Mouse (Mus musculus) hindbrain, postnatal 0 days (tissue): Measurements from ENCODE around the gene Aqp12. TPM values are rescaled to one million over a fixed set of nuclear protein-coding genes. Genes with fewer than 3 reads are reported as not detected.

Experiments used
- ATAC-seq: fragments of 200-750 bp; cut with Nextera tagmentation; 2 replicates; pipeline ENCODE4 v1.8.0; 2017; ENCODE audit warnings: mild to moderate bottlenecking, moderate TSS enrichment, moderate library complexity
- DNase-seq: peaks from one replicate; pipeline ENCODE4 v3.0.0-alpha.2; 2015; ENCODE audit warnings: low spot score
- H3K27ac ChIP-seq: fragments of 300-500 bp; sonication (generic); 2 replicates; pipeline ENCODE4 v1.5.1; 2014; ENCODE audit warnings: mild to moderate bottlenecking
- H3K27me3 ChIP-seq: fragments of 300-500 bp; sonication (generic); 2 replicates; pipeline ENCODE4 v1.6.1; 2014; ENCODE audit warnings: low read length, mixed read lengths; ENCODE audit not compliant: insufficient read depth
- H3K36me3 ChIP-seq: fragments of 300-500 bp; sonication (generic); 2 replicates; pipeline ENCODE4 v1.6.1; 2014; ENCODE audit warnings: low read length, mixed read lengths; ENCODE audit not compliant: insufficient read depth
- H3K4me1 ChIP-seq: fragments of 300-500 bp; sonication (generic); 2 replicates; pipeline ENCODE4 v1.6.1; 2014; ENCODE audit warnings: antibody characterized with exemption, low read length, mixed read lengths; ENCODE audit not compliant: insufficient read depth
- H3K4me2 ChIP-seq: fragments of 300-500 bp; sonication (generic); 2 replicates; pipeline ENCODE4 v1.6.1; 2014; ENCODE audit warnings: low read depth, mild to moderate bottlenecking, low read length, moderate library complexity, mixed read lengths
- H3K4me3 ChIP-seq: fragments of 300-500 bp; sonication (generic); 2 replicates; pipeline ENCODE4 v1.5.1; 2014; ENCODE audit warnings: low read length
- H3K9ac ChIP-seq: fragments of 300-500 bp; sonication (generic); replicated peaks from 2 replicates; pipeline ENCODE4 v1.6.1; 2014; ENCODE audit warnings: mild to moderate bottlenecking, low read length, moderate library complexity, mixed read lengths
- H3K9me3 ChIP-seq: fragments of 300-500 bp; sonication (generic); 2 replicates; pipeline ENCODE4 v1.6.1; 2016; ENCODE audit warnings: low read length, mixed read lengths
- CTCF ChIP-seq: IDR thresholded peaks from 2 replicates; pipeline ENCODE4 v1.5.1; 2016; ENCODE audit warnings: antibody characterized with exemption, control low read depth, low read depth
- WGBS: fragments of 180-500 bp; shearing (Covaris S2); extraction: QIAGEN DNeasy Blood & Tissue Kit; methylation state at CpG from one replicate; pipeline ENCODE4 v1.1.7; 2014; 5-methylcytosine and 5-hydroxymethylcytosine counted together
- polyA plus RNA-seq: library from polyadenylated mRNA; unstranded; fragments of >200 nt; fragmentation: Nextera tagmentation; extraction: Ambion mirVana; gene quantifications from 2 replicates; pipeline ENCODE4 v1.2.1, GENCODE M21; 2015
- total RNA-seq: library from RNA; depleted of rRNA; stranded (reverse); fragments of >200 nt; gene quantifications from 2 replicates; pipeline ENCODE4 v1.2.3, GENCODE M21; 2014; rRNA removed

Gene Aqp12
- total and polyA plus RNA-seq, 2 experiments from 2014 or later = not detected

- peaks cover 44% of the 10 kb centered on the region for H3K36me3 ChIP-seq
- WGBS = 97% methylated on average over 3 of the region's 3 CpGs
- no peaks in the 10 kb centered on the region for H3K4me1 ChIP-seq
- no peak for TF ChIP-seq CTCF
- H3K27ac ChIP-seq = no peak overlapping the region
- ATAC-seq (no peak), DNase-seq (no peak)
- H3K9ac ChIP-seq = no peak overlapping the region
- no peak overlapping the region for H3K4me3 ChIP-seq
- H3K4me2 ChIP-seq = no peak overlapping the region
- no peaks in the 10 kb centered on the region for H3K27me3 ChIP-seq
- no peaks in the 10 kb centered on the region for H3K9me3 ChIP-seq
These were observed 25.1 kb downstream of the Aqp12 start for GRCm38 (mm10) chr1:93031199-93031598.

GRCm38 (mm10) chr1:93033989-93034388 lies 27.9 kb downstream of the Aqp12 start:
- ATAC-seq = no peak
- TF ChIP-seq CTCF = 0 out of 2 replicates have a peak, but pooled peaks have one; percentile 3
- 51% methylated on average over 8 of the region's 8 CpGs for WGBS
- H3K9me3 ChIP-seq = no peaks in the 10 kb centered on the region
- H3K4me2 ChIP-seq = no peak overlapping the region
- no peak overlapping the region for H3K9ac ChIP-seq
- no peak overlapping the region for H3K27ac ChIP-seq
- no peak overlapping the region for H3K4me3 ChIP-seq
- H3K27me3 ChIP-seq = no peaks in the 10 kb centered on the region
- H3K4me1 ChIP-seq = no peaks in the 10 kb centered on the region
- no peak for DNase-seq
- H3K36me3 ChIP-seq = peaks cover 49% of the 10 kb centered on the region

- Histone ChIP-seq H3K4me2 (no peak overlapping the region), H3K36me3 (peaks cover 69% of the 10 kb centered on the region), H3K9ac (no peak overlapping the region), H3K4me3 (no peak overlapping the region), H3K27me3 (no peaks in the 10 kb centered on the region), H3K9me3 (no peaks in the 10 kb centered on the region), H3K4me1 (no peaks in the 10 kb centered on the region), H3K27ac (no peak overlapping the region)
- no peak for TF ChIP-seq CTCF
- ATAC-seq (peak; percentile 57), DNase-seq (peak; percentile 46)
- 62% methylated on average over 4 of the region's 4 CpGs for WGBS
These were observed 29.8 kb downstream of the Aqp12 start for GRCm38 (mm10) chr1:93035981-93036380.

DNA sequence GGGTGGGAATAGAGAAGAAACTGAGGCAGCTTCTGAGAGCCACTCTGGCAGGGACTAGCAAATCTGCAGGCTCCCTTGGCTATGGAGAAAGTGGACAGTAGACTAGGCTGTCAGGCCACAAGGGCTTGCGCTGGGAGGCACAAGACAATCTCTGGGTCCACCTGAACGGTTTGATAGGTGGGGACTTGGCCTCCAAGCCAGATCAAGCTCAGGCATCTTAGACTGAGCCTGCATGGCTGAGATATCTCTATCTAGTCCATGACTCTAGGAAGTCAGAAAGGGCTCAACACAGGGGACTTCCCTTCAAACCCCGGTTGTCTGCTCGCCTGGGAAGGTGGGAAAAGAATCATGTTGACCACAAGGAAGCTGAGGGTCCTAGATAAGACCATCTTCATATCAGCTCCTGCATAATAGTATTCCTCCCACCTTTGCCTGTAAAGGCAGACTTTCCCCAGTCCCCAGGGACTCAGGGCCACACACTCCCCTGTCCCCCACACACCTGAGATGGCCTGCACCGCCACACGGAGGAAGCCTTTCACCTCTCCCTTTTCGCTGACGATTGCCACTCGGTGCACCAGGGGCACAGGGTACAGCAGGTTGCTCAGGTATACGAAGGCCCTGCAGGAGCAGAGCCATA lies 40.1 kb downstream of the Aqp12 start:
- Histone ChIP-seq H3K9me3 (no peaks in the 10 kb centered on the region), H3K9ac (no peak overlapping the region), H3K4me3 (no peak overlapping the region), H3K4me1 (no peaks in the 10 kb centered on the region), H3K27ac (no peak overlapping the region), H3K36me3 (peaks cover 85% of the 10 kb centered on the region), H3K4me2 (no peak overlapping the region), H3K27me3 (no peaks in the 10 kb centered on the region)
- no peak for ATAC-seq
- DNase-seq = no peak
- TF ChIP-seq CTCF = no peak
- WGBS = 93% methylated on average over 10 of the region's 10 CpGs

- no peaks in the 10 kb centered on the region for H3K9me3 ChIP-seq
- no peak overlapping the region for H3K4me3 ChIP-seq
- no peak for DNase-seq
- H3K36me3 ChIP-seq = peaks cover 84% of the 10 kb centered on the region
- no peaks in the 10 kb centered on the region for H3K27me3 ChIP-seq
- H3K9ac ChIP-seq = no peak overlapping the region
- ATAC-seq = no peak
- 75% methylated on average over 3 of the region's 3 CpGs for WGBS
- H3K4me2 ChIP-seq = no peak overlapping the region
- no peak overlapping the region for H3K27ac ChIP-seq
- TF ChIP-seq CTCF = no peak
- no peaks in the 10 kb centered on the region for H3K4me1 ChIP-seq
These were observed 43.9 kb downstream of the Aqp12 start for GRCm38 (mm10) chr1:93050071-93050470.

GRCm38 (mm10) chr1:93051124-93051833 lies 45.1 kb downstream of the Aqp12 start:
- DNase-seq = no peak
- no peak overlapping the region for H3K4me2 ChIP-seq
- no peak overlapping the region for H3K9ac ChIP-seq
- 57% methylated on average over 19 of the region's 23 CpGs for WGBS
- TF ChIP-seq CTCF = no peak
- H3K4me1 ChIP-seq = no peaks in the 10 kb centered on the region
- no peak overlapping the region for H3K27ac ChIP-seq
- H3K9me3 ChIP-seq = no peaks in the 10 kb centered on the region
- peaks cover 88% of the 10 kb centered on the region for H3K36me3 ChIP-seq
- H3K4me3 ChIP-seq = no peak overlapping the region
- ATAC-seq = no peak
- H3K27me3 ChIP-seq = no peaks in the 10 kb centered on the region

Other genes starting within 250 kb of the Aqp12 start
- 196 and 215 TPM in 2 replicates for gene Gpc1, start 174.7 kb upstream of the Aqp12 start, total RNA-seq
- 55.5 and 57.8 TPM in 2 replicates for gene Gpc1, start 174.7 kb upstream of the Aqp12 start, polyA plus RNA-seq
- gene Ankmy1, start 103.4 kb upstream of the Aqp12 start, total RNA-seq = 0.25 TPM in 1 of 2 replicates, not detected in the other
- gene Ankmy1, start 103.4 kb upstream of the Aqp12 start, polyA plus RNA-seq = 0.39 and 0.62 TPM in 2 replicates
- gene Dusp28, start 99.4 kb upstream of the Aqp12 start, total RNA-seq = 25.2 and 36.6 TPM in 2 replicates
- 21.9 and 22.8 TPM in 2 replicates for gene Dusp28, start 99.4 kb upstream of the Aqp12 start, polyA plus RNA-seq
- gene Rnpepl1, start 95.6 kb upstream of the Aqp12 start, total RNA-seq = 58.2 and 64.9 TPM in 2 replicates
- gene Rnpepl1, start 95.6 kb upstream of the Aqp12 start, polyA plus RNA-seq = 25.5 and 31.3 TPM in 2 replicates
- gene Capn10, start 72.0 kb upstream of the Aqp12 start, total RNA-seq = 79.7 and 101 TPM in 2 replicates
- 50.4 and 51.0 TPM in 2 replicates for gene Capn10, start 72.0 kb upstream of the Aqp12 start, polyA plus RNA-seq
- 0.32 and 0.42 TPM in 2 replicates for gene Gpr35, start 55.5 kb upstream of the Aqp12 start, total RNA-seq
- 0.13 and 0.47 TPM in 2 replicates for gene Gpr35, start 55.5 kb upstream of the Aqp12 start, polyA plus RNA-seq
- 600 and 696 TPM in 2 replicates for gene Kif1a, start 95.6 kb downstream of the Aqp12 start, total RNA-seq
- 651 and 675 TPM in 2 replicates for gene Kif1a, start 95.6 kb downstream of the Aqp12 start, polyA plus RNA-seq
- gene Agxt, start 128.9 kb downstream of the Aqp12 start, total RNA-seq = not detected in 2 replicates
- gene Agxt, start 128.9 kb downstream of the Aqp12 start, polyA plus RNA-seq = not detected in 2 replicates
- gene 2310007B03Rik, start 154.6 kb downstream of the Aqp12 start, total RNA-seq = 0.05 and 0.83 TPM in 2 replicates
- 0.11 and 0.16 TPM in 2 replicates for gene 2310007B03Rik, start 154.6 kb downstream of the Aqp12 start, polyA plus RNA-seq
- gene Crocc2, start 162.4 kb downstream of the Aqp12 start, total RNA-seq = 1.1 and 1.3 TPM in 2 replicates
- gene Crocc2, start 162.4 kb downstream of the Aqp12 start, polyA plus RNA-seq = 0.48 and 0.63 TPM in 2 replicates
- 26.7 and 33.7 TPM in 2 replicates for gene Sned1, start 229.5 kb downstream of the Aqp12 start, total RNA-seq
- 8.0 and 9.2 TPM in 2 replicates for gene Sned1, start 229.5 kb downstream of the Aqp12 start, polyA plus RNA-seq